Mouse (Mus musculus): ENCODE data around the gene Egfl6. TPM values are rescaled to one million over a fixed set of nuclear protein-coding genes. Genes with fewer than 3 reads are reported as not detected.
A peak's percentile ranks its signal among the peaks of the same experiment; 100 is the strongest.
"Not testable (repeated sequence)": the region's sequence is repeated elsewhere in the genome, so short reads cannot be mapped to it uniquely, and the experiment has no call there.

Egfl6 gene
- polyA plus RNA-seq, 1 experiment from 2014 or later: 0.47 TPM

DNA sequence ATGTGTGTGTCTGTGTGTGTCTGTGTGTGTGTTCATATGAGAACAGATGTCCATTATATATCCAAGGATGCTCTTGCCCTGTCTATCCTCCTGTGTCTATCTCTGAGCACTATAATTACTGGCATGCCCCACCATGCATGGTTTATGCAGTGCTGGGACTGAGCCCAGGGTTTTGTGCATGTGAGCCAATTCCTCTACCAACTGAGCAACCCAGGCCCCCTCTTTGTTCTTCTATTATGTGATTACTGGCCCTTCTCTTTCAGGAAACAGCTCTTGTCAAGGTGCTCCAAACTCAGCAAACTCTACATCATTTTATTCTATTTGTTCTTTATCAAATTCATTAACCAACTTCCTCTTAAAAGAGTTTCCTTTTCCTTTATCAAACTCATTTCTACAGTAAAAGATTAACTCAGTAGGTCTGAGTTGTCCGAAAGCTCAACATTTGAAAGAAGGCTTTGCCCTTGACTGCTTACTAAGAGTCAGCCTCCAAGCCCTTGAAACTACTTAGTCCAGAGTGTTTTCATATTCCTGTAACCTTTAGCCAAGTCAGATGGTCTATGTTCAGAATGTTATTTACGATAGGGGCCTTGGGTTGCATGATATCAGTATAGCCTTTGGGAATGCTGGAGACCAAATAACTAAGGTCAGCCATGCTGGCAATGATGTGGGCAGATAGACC lies 59.7 kb downstream of the Egfl6 start:
- H3K4me1 ChIP-seq (ENCODE audit: insufficient read depth): no peaks in the 10 kb centered on the region
- H3K4me2 ChIP-seq (ENCODE audit: low read depth, low read length): no peak overlapping the region
- ATAC-seq: no peak
- no peaks in the 10 kb centered on the region for H3K9me3 ChIP-seq (ENCODE audit: low read length)
- DNase-seq: no peak
- H3K27ac ChIP-seq (ENCODE audit: low read depth): no peak overlapping the region
- no peak overlapping the region for H3K9ac ChIP-seq (replicated peaks)
- TF ChIP-seq EP300 (IDR thresholded peaks at IDR 0.05; ENCODE audit: low read depth) (no peak), CTCF (IDR thresholded peaks at IDR 0.05; ENCODE audit: low read depth) (no peak)
- H3K36me3 ChIP-seq (replicated peaks; ENCODE audit: insufficient read depth, low read length): no peaks in the 10 kb centered on the region
- no peaks in the 10 kb centered on the region; the same call in 1 of the 2 replicates for H3K27me3 ChIP-seq (ENCODE audit: insufficient read depth, low read length)
- H3K4me3 ChIP-seq (ENCODE audit: low read depth, low read length): no peak overlapping the region
- 82% methylated on average over 2 of the region's 2 CpGs for WGBS (ENCODE audit: insufficient replicate concordance)

DNA sequence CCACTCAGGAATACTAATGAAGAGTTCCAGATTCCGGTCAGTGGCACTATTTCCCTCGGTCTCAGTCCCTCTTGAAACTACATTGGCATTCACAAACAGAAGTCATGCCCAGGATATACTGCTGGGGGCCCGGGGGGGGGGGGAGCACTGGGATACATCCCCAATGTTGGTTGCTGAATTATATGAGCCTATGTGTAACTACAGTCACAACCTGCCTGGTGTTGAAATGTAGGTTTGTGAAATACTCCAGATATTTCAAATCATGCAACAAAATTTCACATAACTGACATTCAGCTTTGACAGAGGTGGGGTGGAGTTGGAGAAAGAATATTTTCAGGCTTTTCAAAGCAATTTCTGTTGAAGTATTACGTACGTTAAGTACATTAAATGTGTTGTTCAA lies 64.7 kb downstream of the Egfl6 start:
- ATAC-seq: no peak
- Histone ChIP-seq H3K36me3 (replicated peaks; ENCODE audit: insufficient read depth, low read length) (no peaks in the 10 kb centered on the region), H3K4me1 (ENCODE audit: insufficient read depth) (no peaks in the 10 kb centered on the region), H3K4me3 (ENCODE audit: low read depth, low read length) (no peak overlapping the region), H3K9ac (replicated peaks) (no peak overlapping the region), H3K27me3 (ENCODE audit: insufficient read depth, low read length) (no peaks in the 10 kb centered on the region), H3K4me2 (ENCODE audit: low read depth, low read length) (no peak overlapping the region), H3K9me3 (ENCODE audit: low read length) (no peaks in the 10 kb centered on the region), H3K27ac (ENCODE audit: low read depth) (no peak overlapping the region)
- WGBS (ENCODE audit: insufficient replicate concordance): 56% methylated on average over 5 of the region's 5 CpGs
- no peak for DNase-seq
- TF ChIP-seq CTCF (IDR thresholded peaks at IDR 0.05; ENCODE audit: low read depth) (no peak), EP300 (IDR thresholded peaks at IDR 0.05; ENCODE audit: low read depth) (no peak)

DNA sequence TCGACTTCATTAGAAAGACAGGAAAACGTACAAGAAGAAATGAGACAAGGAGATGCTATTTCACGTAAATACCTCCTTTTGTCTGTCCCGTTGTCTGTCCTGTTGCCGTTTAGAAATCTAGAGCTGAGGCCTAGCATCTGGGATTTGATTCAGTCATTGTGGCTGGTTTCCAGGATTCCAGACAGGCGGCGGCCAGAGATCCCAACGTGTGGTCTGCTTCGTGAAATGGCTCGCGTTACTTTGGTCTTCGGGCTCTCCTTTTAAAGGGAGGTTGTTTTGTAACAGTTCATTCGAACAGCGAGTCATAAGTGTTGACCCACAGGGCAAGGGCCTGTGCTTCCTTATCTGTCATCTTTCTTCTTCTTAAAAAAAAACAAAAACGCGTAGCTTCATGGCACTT lies 67.2 kb downstream of the Egfl6 start, which contains the start of gene Tceanc:
Tceanc (minus strand) TSS at position 223 of the 400 bp plus-strand sequence.
- ATAC-seq (no peak), DNase-seq (no peak)
- no peak within 1 kb of the TSS for H3K27ac ChIP-seq (ENCODE audit: low read depth)
- H3K4me1 ChIP-seq (ENCODE audit: insufficient read depth): no peaks in the 10 kb centered on the region
- WGBS (ENCODE audit: insufficient replicate concordance): 74% methylated on average over 16 of the region's 16 CpGs
- no peak within 1 kb of the TSS for H3K4me3 ChIP-seq (ENCODE audit: low read depth, low read length)
- H3K27me3 ChIP-seq (ENCODE audit: insufficient read depth, low read length): no peaks in the 10 kb centered on the region
- H3K36me3 ChIP-seq (replicated peaks; ENCODE audit: insufficient read depth, low read length): no peaks in the 10 kb centered on the region
- TF ChIP-seq CTCF (IDR thresholded peaks at IDR 0.05; ENCODE audit: low read depth): no peak
- no peak for TF ChIP-seq EP300 (IDR thresholded peaks at IDR 0.05; ENCODE audit: low read depth)
- no peak within 1 kb of the TSS for H3K4me2 ChIP-seq (ENCODE audit: low read depth, low read length)
- H3K9me3 ChIP-seq (ENCODE audit: low read length): no peaks in the 10 kb centered on the region
- no peak within 1 kb of the TSS for H3K9ac ChIP-seq (replicated peaks)

DNA sequence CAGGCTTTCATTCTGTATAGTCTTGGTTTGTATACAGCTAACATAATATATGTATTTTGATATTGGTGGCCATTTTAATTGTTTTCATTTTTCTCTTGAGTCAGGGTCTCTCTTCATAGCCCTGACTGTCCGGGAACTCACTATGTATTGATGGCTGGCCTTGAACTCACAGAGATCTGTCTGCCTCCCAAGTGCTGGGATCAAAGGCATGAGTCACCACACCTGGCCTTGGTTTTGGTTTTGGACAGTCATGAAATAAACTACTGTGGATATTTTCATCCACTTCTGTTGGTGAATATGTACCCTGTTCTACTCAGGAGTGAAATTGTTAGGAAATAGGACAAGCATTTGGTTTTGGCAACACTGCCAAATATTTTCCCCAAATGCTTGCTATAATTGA lies 68.9 kb downstream of the Egfl6 start:
- Histone ChIP-seq H3K9ac (replicated peaks) (no peak overlapping the region), H3K27ac (ENCODE audit: low read depth) (no peak overlapping the region), H3K36me3 (replicated peaks; ENCODE audit: insufficient read depth, low read length) (no peaks in the 10 kb centered on the region), H3K27me3 (ENCODE audit: insufficient read depth, low read length) (no peaks in the 10 kb centered on the region), H3K4me3 (ENCODE audit: low read depth, low read length) (no peak overlapping the region), H3K9me3 (ENCODE audit: low read length) (no peaks in the 10 kb centered on the region), H3K4me2 (ENCODE audit: low read depth, low read length) (no peak overlapping the region), H3K4me1 (ENCODE audit: insufficient read depth) (no peaks in the 10 kb centered on the region)
- DNase-seq (no peak), ATAC-seq (no peak)
- 67% methylated on average over 1 of the region's 1 CpGs for whole genome bisulfite sequencing (ENCODE audit: insufficient replicate concordance)
- TF ChIP-seq EP300 (IDR thresholded peaks at IDR 0.05; ENCODE audit: low read depth) (no peak), CTCF (IDR thresholded peaks at IDR 0.05; ENCODE audit: low read depth) (no peak)

DNA sequence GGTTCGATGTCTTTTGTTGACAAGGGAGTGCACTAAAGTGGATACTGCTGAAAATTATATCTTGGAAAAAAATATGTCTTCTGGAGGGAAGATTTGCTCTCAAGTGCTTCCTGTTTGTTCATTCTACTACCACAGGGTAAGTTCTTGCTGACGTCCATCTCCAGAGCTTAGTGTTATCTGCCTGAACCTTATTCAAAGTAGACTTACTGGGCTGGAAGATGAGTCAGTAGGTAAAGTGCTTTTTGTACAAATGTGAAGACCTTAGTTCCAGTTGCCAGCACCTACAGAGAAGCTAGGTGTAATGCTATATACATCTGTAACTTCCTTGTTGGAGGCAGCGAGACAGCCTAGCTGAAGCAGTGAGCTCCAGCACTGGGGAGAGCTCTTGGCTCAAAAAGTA lies 69.6 kb downstream of the Egfl6 start:
- no peak overlapping the region for H3K9ac ChIP-seq (replicated peaks)
- no peak overlapping the region for H3K4me2 ChIP-seq (ENCODE audit: low read depth, low read length)
- H3K4me1 ChIP-seq (ENCODE audit: insufficient read depth): no peaks in the 10 kb centered on the region
- H3K4me3 ChIP-seq (ENCODE audit: low read depth, low read length): no peak overlapping the region
- TF ChIP-seq CTCF (IDR thresholded peaks at IDR 0.05; ENCODE audit: low read depth) (no peak), EP300 (IDR thresholded peaks at IDR 0.05; ENCODE audit: low read depth) (no peak)
- no peaks in the 10 kb centered on the region for H3K9me3 ChIP-seq (ENCODE audit: low read length)
- DNase-seq: no peak
- no peak overlapping the region for H3K27ac ChIP-seq (ENCODE audit: low read depth)
- 56% methylated on average over 3 of the region's 3 CpGs for WGBS (ENCODE audit: insufficient replicate concordance)
- no peaks in the 10 kb centered on the region for H3K36me3 ChIP-seq (replicated peaks; ENCODE audit: insufficient read depth, low read length)
- no peaks in the 10 kb centered on the region for H3K27me3 ChIP-seq (ENCODE audit: insufficient read depth, low read length)
- no peak for ATAC-seq

DNA sequence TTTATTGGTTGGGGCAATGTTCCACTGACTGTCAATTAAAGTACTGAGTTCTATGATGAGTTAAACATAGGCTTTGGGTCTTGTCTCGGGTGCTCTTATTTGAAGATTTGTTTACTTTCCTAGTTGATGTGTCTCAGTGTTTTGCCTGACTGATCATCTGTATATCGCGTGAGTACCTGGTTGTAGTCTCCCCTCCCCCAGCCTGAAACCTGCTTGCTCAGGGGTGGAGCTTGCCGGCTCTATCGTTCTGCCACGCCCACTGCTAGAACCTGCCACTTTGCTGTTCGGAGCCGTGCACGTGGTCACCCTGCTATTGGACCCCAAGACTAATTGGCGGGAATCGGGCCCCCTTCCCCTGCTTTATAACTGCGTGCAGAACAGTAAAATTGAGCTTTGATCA lies 71.5 kb downstream of the Egfl6 start:
- WGBS (ENCODE audit: insufficient replicate concordance): 28% methylated on average over 12 of the region's 12 CpGs
- not testable (repeated sequence) for H3K4me3 ChIP-seq (ENCODE audit: low read depth, low read length); H3K36me3 ChIP-seq (replicated peaks; ENCODE audit: insufficient read depth, low read length)

More for the DNA sequence above, 71.5 kb downstream of the Egfl6 start:
- not testable (repeated sequence) for H3K27me3 ChIP-seq (ENCODE audit: insufficient read depth, low read length); ATAC-seq; H3K27ac ChIP-seq (ENCODE audit: low read depth); H3K9me3 ChIP-seq (ENCODE audit: low read length); H3K9ac ChIP-seq (replicated peaks); H3K4me1 ChIP-seq (ENCODE audit: insufficient read depth)
- H3K4me2 ChIP-seq (ENCODE audit: low read depth, low read length): peak overlapping the region; percentile 42
- peak; percentile 44 for DNase-seq

Measured in liver, postnatal 0 days (tissue).